Mouse (Mus musculus) neural tube, embryonic 14.5 days (tissue): ENCODE data around the gene Aff2. TPM values are rescaled to one million over a fixed set of nuclear protein-coding genes. Genes with fewer than 3 reads are reported as not detected.

Experiments
- ATAC-seq: fragments of 200-750 bp; cut with Nextera tagmentation; 2 replicates; pipeline ENCODE4 v1.8.0; 2017; ENCODE audit warnings: low read depth, mild to moderate bottlenecking, moderate TSS enrichment, moderate library complexity
- H3K27ac ChIP-seq: fragments of 300-500 bp; sonication (generic); 2 replicates; pipeline ENCODE4 v1.5.1; 2014; ENCODE audit warnings: low read depth, mild to moderate bottlenecking, control low read depth, low read length, moderate library complexity, mixed read lengths
- H3K27me3 ChIP-seq: fragments of 300-500 bp; sonication (generic); 2 replicates; pipeline ENCODE4 v1.6.1; 2014; ENCODE audit warnings: low read length; ENCODE audit not compliant: control insufficient read depth, insufficient read depth
- H3K36me3 ChIP-seq: fragments of 300-500 bp; sonication (generic); 2 replicates; pipeline ENCODE4 v1.6.1; 2014; ENCODE audit warnings: low read length, mixed read lengths; ENCODE audit not compliant: control insufficient read depth, insufficient read depth
- H3K4me1 ChIP-seq: fragments of 300-500 bp; sonication (generic); 2 replicates; pipeline ENCODE4 v1.6.1; 2014; ENCODE audit warnings: low read length; ENCODE audit not compliant: control insufficient read depth, insufficient read depth
- H3K4me2 ChIP-seq: fragments of 300-500 bp; sonication (generic); 2 replicates; pipeline ENCODE4 v1.6.1; 2014; ENCODE audit warnings: mild to moderate bottlenecking, low read depth, low read length, control low read depth
- H3K4me3 ChIP-seq: fragments of 300-500 bp; sonication (generic); 2 replicates; pipeline ENCODE4 v1.5.1; 2014; ENCODE audit warnings: low read depth, low read length, control low read depth, mixed read lengths
- H3K9ac ChIP-seq: fragments of 300-500 bp; sonication (generic); replicated peaks from 2 replicates; pipeline ENCODE4 v1.6.1; 2014; ENCODE audit warnings: low read depth, mild to moderate bottlenecking, control low read depth, low read length, mixed read lengths
- H3K9me3 ChIP-seq: fragments of 300-500 bp; sonication (generic); 2 replicates; pipeline ENCODE4 v1.6.1; 2016; ENCODE audit warnings: low read length; ENCODE audit not compliant: control insufficient read depth
- WGBS: fragments of 180-500 bp; shearing (Covaris S2); extraction: QIAGEN DNeasy Blood & Tissue Kit; methylation state at CpG from one replicate; pipeline ENCODE4 v1.1.7; 2014; 5-methylcytosine and 5-hydroxymethylcytosine counted together
- polyA plus RNA-seq: library from polyadenylated mRNA; unstranded; fragments of >200 nt; fragmentation: Nextera tagmentation; extraction: Ambion mirVana; gene quantifications from 2 replicates; pipeline ENCODE4 v1.2.1, GENCODE M21; 2014

Gene Aff2
- polyA plus RNA-seq, 1 experiment from 2014 or later: 17.9 TPM

GRCm38 (mm10) chrX:69815054-69815453 is 455.0 kb downstream of the Aff2 start:
- Histone ChIP-seq H3K9me3 (no peaks in the 10 kb centered on the region), H3K4me1 (no peaks in the 10 kb centered on the region), H3K27me3 (no peaks in the 10 kb centered on the region), H3K9ac (no peak overlapping the region), H3K4me2 (no peak overlapping the region), H3K4me3 (no peak overlapping the region), H3K27ac (no peak overlapping the region), H3K36me3 (no peaks in the 10 kb centered on the region)
- no peak for ATAC-seq
- 82% methylated on average over 2 of the region's 2 CpGs for WGBS

- no peak for ATAC-seq
- H3K4me2 ChIP-seq: no peak overlapping the region
- H3K4me1 ChIP-seq: no peaks in the 10 kb centered on the region
- H3K27ac ChIP-seq: no peak overlapping the region
- H3K27me3 ChIP-seq: no peaks in the 10 kb centered on the region
- H3K9ac ChIP-seq: no peak overlapping the region
- no peaks in the 10 kb centered on the region for H3K36me3 ChIP-seq
- no peak overlapping the region for H3K4me3 ChIP-seq
- WGBS: 86% methylated on average over 3 of the region's 3 CpGs
- no peaks in the 10 kb centered on the region for H3K9me3 ChIP-seq
Measured at GRCm38 (mm10) chrX:69817679-69818078, 457.6 kb downstream of the Aff2 start.

GRCm38 (mm10) chrX:69818188-69818587 is 458.1 kb downstream of the Aff2 start:
- ATAC-seq: no peak
- WGBS: 42% methylated on average over 5 of the region's 5 CpGs
- Histone ChIP-seq H3K9ac (no peak overlapping the region), H3K4me1 (no peaks in the 10 kb centered on the region), H3K4me2 (no peak overlapping the region), H3K27me3 (no peaks in the 10 kb centered on the region), H3K4me3 (no peak overlapping the region), H3K9me3 (no peaks in the 10 kb centered on the region), H3K27ac (no peak overlapping the region), H3K36me3 (no peaks in the 10 kb centered on the region)

DNA sequence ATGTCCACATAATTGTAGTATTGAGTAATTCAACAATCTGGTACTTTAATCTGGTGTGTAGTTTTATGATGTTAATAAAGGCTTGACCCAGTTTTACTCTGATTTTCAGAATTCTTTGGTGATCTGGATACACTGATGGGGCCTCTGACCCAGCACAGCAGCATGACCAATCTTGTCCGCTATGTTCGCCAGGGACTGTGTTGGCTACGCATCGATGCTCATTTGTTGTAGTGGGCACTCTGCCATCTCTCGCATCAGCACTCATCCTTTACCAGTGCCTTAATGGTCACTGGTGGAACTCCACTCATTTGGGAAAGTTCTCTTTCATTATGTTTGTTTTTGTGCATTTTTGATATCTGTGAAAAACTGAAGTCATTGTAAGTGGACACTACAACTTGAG is 507.5 kb downstream of the Aff2 start:
- no peak for ATAC-seq
- 86% methylated on average over 5 of the region's 5 CpGs for WGBS
- H3K27me3 ChIP-seq: no peaks in the 10 kb centered on the region

DNA sequence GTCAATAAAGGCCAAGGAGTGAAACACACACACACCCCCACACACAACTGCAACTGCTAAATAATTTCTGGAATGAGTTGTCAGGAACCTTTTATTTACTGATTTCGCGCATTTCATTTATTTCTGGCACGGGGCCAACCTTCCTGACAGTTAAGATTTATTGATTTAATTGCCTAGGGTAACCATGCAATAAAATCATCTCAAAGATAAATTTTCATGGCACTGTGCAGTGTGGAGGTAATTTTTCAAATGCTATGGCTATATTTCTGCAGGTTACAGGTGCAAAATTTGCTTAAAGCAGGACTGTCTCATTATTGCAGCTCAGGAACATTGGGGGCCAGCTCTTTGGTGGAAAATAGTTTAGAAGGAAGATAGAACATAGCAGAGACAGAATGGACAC is 531.6 kb downstream of the Aff2 start:
- no peak overlapping the region for H3K4me3 ChIP-seq
- H3K27me3 ChIP-seq: no peaks in the 10 kb centered on the region
- H3K27ac ChIP-seq: no peak overlapping the region
- WGBS: 25% methylated on average over 3 of the region's 3 CpGs
- no peaks in the 10 kb centered on the region for H3K36me3 ChIP-seq
- H3K9me3 ChIP-seq: no peaks in the 10 kb centered on the region
- H3K9ac ChIP-seq: no peak overlapping the region
- H3K4me1 ChIP-seq: no peaks in the 10 kb centered on the region
- ATAC-seq: peak; percentile 83
- no peak overlapping the region for H3K4me2 ChIP-seq

More for the DNA sequence above, 507.5 kb downstream of the Aff2 start:
- Histone ChIP-seq H3K4me3 (no peak overlapping the region), H3K36me3 (no peaks in the 10 kb centered on the region), H3K27ac (no peak overlapping the region), H3K9me3 (no peaks in the 10 kb centered on the region), H3K4me1 (no peaks in the 10 kb centered on the region), H3K9ac (no peak overlapping the region), H3K4me2 (no peak overlapping the region)
